Mouse (Mus musculus) heart, embryonic 16.5 days (tissue): ENCODE data around the gene Uhrf2. TPM values are rescaled to one million over a fixed set of nuclear protein-coding genes. Genes with fewer than 3 reads are reported as not detected.

ENCODE experiments used
- ATAC-seq: fragments of 200-750 bp; cut with Nextera tagmentation; replicated peaks from 2 replicates; pipeline ENCODE4 v1.8.0; 2017; ENCODE audit warnings: moderate number of reproducible peaks; ENCODE audit not compliant: insufficient read depth, low FRiP score; ENCODE audit errors: extremely low read depth
- H3K27ac ChIP-seq: fragments of 300-500 bp; sonication (generic); 2 replicates; pipeline ENCODE4 v1.5.1; 2014; ENCODE audit warnings: mild to moderate bottlenecking, low read length, control low read depth, moderate library complexity
- H3K27me3 ChIP-seq: fragments of 300-500 bp; sonication (generic); 2 replicates; pipeline ENCODE4 v1.6.1; 2014; ENCODE audit warnings: low read length, mixed read lengths; ENCODE audit not compliant: control insufficient read depth, insufficient read depth
- H3K36me3 ChIP-seq: fragments of 300-500 bp; sonication (generic); 2 replicates; pipeline ENCODE4 v1.6.1; 2014; ENCODE audit not compliant: control insufficient read depth, insufficient read depth
- H3K4me1 ChIP-seq: fragments of 300-500 bp; sonication (generic); 2 replicates; pipeline ENCODE4 v1.6.1; 2014; ENCODE audit warnings: low read length, mixed read lengths; ENCODE audit not compliant: control insufficient read depth, insufficient read depth
- H3K4me2 ChIP-seq: fragments of 300-500 bp; sonication (generic); 2 replicates; pipeline ENCODE4 v1.6.1; 2014; ENCODE audit warnings: low read depth, mild to moderate bottlenecking, control low read depth, low read length
- H3K4me3 ChIP-seq: fragments of 300-500 bp; sonication (generic); 2 replicates; pipeline ENCODE4 v1.5.1; 2014; ENCODE audit warnings: mild to moderate bottlenecking, control low read depth, low read length
- H3K9ac ChIP-seq: fragments of 300-500 bp; sonication (generic); 2 replicates; pipeline ENCODE4 v1.6.1; 2014; ENCODE audit warnings: low read length, control low read depth
- H3K9me3 ChIP-seq: fragments of 300-500 bp; sonication (generic); replicated peaks from 2 replicates; pipeline ENCODE4 v1.6.1; 2016; ENCODE audit warnings: low read length; ENCODE audit not compliant: control insufficient read depth
- WGBS: fragments of 180-500 bp; shearing (Covaris S2); extraction: QIAGEN DNeasy Blood & Tissue Kit; methylation state at CpG from one replicate; pipeline ENCODE4 v1.1.7; 2014; 5-methylcytosine and 5-hydroxymethylcytosine counted together
- polyA plus RNA-seq: library from polyadenylated mRNA; unstranded; fragments of >200 nt; fragmentation: Nextera tagmentation; extraction: Ambion mirVana; gene quantifications from 2 replicates; pipeline ENCODE4 v1.2.1, GENCODE M21; 2015

The Uhrf2 gene
- polyA plus RNA-seq, result 41.9 and 42.5 TPM in 2 replicates

- peak; percentile 97 for ATAC-seq
- Histone ChIP-seq H3K4me1 (peaks cover 12% of the 10 kb centered on the region), H3K9ac (peak within 1 kb of the TSS; percentile 99), H3K9me3 (no peaks in the 10 kb centered on the region), H3K4me3 (peak within 1 kb of the TSS; percentile 73), H3K4me2 (peak within 1 kb of the TSS; percentile 89), H3K27me3 (no peaks in the 10 kb centered on the region; the same call in 1 of the 2 replicates), H3K27ac (peak within 1 kb of the TSS; percentile 94), H3K36me3 (no peaks in the 10 kb centered on the region)
- WGBS, result 3% methylated on average over 74 of the region's 74 CpGs
Measured at GRCm38 (mm10) chr19:30029894-30030635, at the start of gene Uhrf2. Uhrf2 (plus strand) TSS chr19:30030513.

- no peak overlapping the region for H3K4me2 ChIP-seq
- H3K27ac ChIP-seq, result no peak overlapping the region
- no peaks in the 10 kb centered on the region for H3K9me3 ChIP-seq
- no peak overlapping the region for H3K4me3 ChIP-seq
- H3K27me3 ChIP-seq, result no peaks in the 10 kb centered on the region
- no peaks in the 10 kb centered on the region for H3K36me3 ChIP-seq
- ATAC-seq, result no peak
- WGBS, result 72% methylated on average over 16 of the region's 16 CpGs
- peaks cover 7% of the 10 kb centered on the region; the same call in 1 of the 2 replicates for H3K4me1 ChIP-seq
- H3K9ac ChIP-seq, result no peak overlapping the region
Measured at GRCm38 (mm10) chr19:29984208-29985005, 45.9 kb upstream of the Uhrf2 start.

- Histone ChIP-seq H3K4me3 (peak overlapping the region; percentile 10; the same call in 1 of the 2 replicates), H3K9ac (peak overlapping the region; percentile 43), H3K4me2 (peak overlapping the region; percentile 48), H3K4me1 (peaks cover 7% of the 10 kb centered on the region; the same call in 1 of the 2 replicates), H3K27me3 (no peaks in the 10 kb centered on the region), H3K9me3 (no peaks in the 10 kb centered on the region), H3K36me3 (no peaks in the 10 kb centered on the region), H3K27ac (peak overlapping the region; percentile 63)
- WGBS, result 44% methylated on average over 12 of the region's 12 CpGs
- ATAC-seq, result no peak
Measured at GRCm38 (mm10) chr19:29986464-29987091, 43.7 kb upstream of the Uhrf2 start.

GRCm38 (mm10) chr19:30000406-30001365 lies 29.6 kb upstream of the Uhrf2 start:
- no peaks in the 10 kb centered on the region for H3K27me3 ChIP-seq
- no peak overlapping the region for H3K4me2 ChIP-seq
- no peak overlapping the region for H3K4me3 ChIP-seq
- 61% methylated on average over 12 of the region's 12 CpGs for WGBS
- no peaks in the 10 kb centered on the region for H3K4me1 ChIP-seq
- no peaks in the 10 kb centered on the region for H3K9me3 ChIP-seq
- H3K27ac ChIP-seq, result no peak overlapping the region
- no peak for ATAC-seq
- H3K9ac ChIP-seq, result no peak overlapping the region
- no peaks in the 10 kb centered on the region for H3K36me3 ChIP-seq

- H3K4me2 ChIP-seq, result no peak overlapping the region
- 76% methylated on average over 6 of the region's 6 CpGs for WGBS
- no peak overlapping the region for H3K9ac ChIP-seq
- no peak overlapping the region for H3K4me3 ChIP-seq
- H3K9me3 ChIP-seq, result no peaks in the 10 kb centered on the region
- no peak for ATAC-seq
- no peaks in the 10 kb centered on the region for H3K36me3 ChIP-seq
- H3K27ac ChIP-seq, result no peak overlapping the region
- H3K4me1 ChIP-seq, result no peaks in the 10 kb centered on the region
- H3K27me3 ChIP-seq, result no peaks in the 10 kb centered on the region
Measured at GRCm38 (mm10) chr19:30001550-30001949, 28.8 kb upstream of the Uhrf2 start.

GRCm38 (mm10) chr19:30003621-30004020 lies 26.7 kb upstream of the Uhrf2 start, which contains the start of gene Trpd52l3:
Trpd52l3 (plus strand) TSS chr19:30003790.
- Histone ChIP-seq H3K4me3 (no peak within 1 kb of the TSS), H3K9me3 (no peaks in the 10 kb centered on the region), H3K9ac (no peak within 1 kb of the TSS), H3K27me3 (no peaks in the 10 kb centered on the region), H3K27ac (no peak within 1 kb of the TSS), H3K4me2 (no peak within 1 kb of the TSS), H3K36me3 (no peaks in the 10 kb centered on the region), H3K4me1 (no peaks in the 10 kb centered on the region)
- WGBS, result 84% methylated on average over 9 of the region's 9 CpGs
- ATAC-seq, result no peak

GRCm38 (mm10) chr19:30006371-30006770 lies 23.9 kb upstream of the Uhrf2 start:
- H3K36me3 ChIP-seq, result no peaks in the 10 kb centered on the region
- no peak overlapping the region for H3K4me2 ChIP-seq
- no peak for ATAC-seq
- 71% methylated on average over 3 of the region's 3 CpGs for WGBS
- H3K27ac ChIP-seq, result no peak overlapping the region
- H3K4me1 ChIP-seq, result no peaks in the 10 kb centered on the region
- no peak overlapping the region for H3K9ac ChIP-seq
- H3K27me3 ChIP-seq, result no peaks in the 10 kb centered on the region
- H3K4me3 ChIP-seq, result no peak overlapping the region
- H3K9me3 ChIP-seq, result no peaks in the 10 kb centered on the region
